In genomic region chr15:78231346-78232331, GRCm38 (mm10) we compare ENCODE assay signal across 12 mouse cellular contexts. TPM values are rescaled to one million over a fixed set of nuclear protein-coding genes. Genes with fewer than 3 reads are reported as not detected.
DNase-seq lines count a peak whose midpoint lies in the region; ATAC-seq and TF ChIP-seq lines count a peak whose summit lies in the region.
"Had no signal": no experiment of that assay in that cellular context is flagged by ENCODE, and none has a peak within 500 bp of the region (broad histone marks: within the 10 kb centered on the region; RNA-seq: fewer than 3 reads in every experiment).

No protein-coding gene starts in this region.

- H3K9me3 ChIP-seq in hindbrain, embryonic 11.5 days (ENCODE audit: control insufficient read depth, low read length): no peaks in the 10 kb centered on the region
- H3K9me3 ChIP-seq in midbrain, postnatal 0 days (ENCODE audit: low read length): no peaks in the 10 kb centered on the region
- H3K9me3 ChIP-seq: limb, embryonic 13.5 days had no signal

- 21% methylated on average over 13 of the region's 13 CpGs for WGBS in hindbrain, embryonic 11.5 days
- 13% methylated on average over 13 of the region's 13 CpGs for WGBS in midbrain, postnatal 0 days

- peak; percentile 55 for TF ChIP-seq CTCF in layer of hippocampus, adult 2 months (conservative IDR thresholded peaks at IDR 0.05)
- peak; percentile 64 for TF ChIP-seq CTCF in midbrain, postnatal 0 days (IDR thresholded peaks at IDR 0.05)

- no peaks in the 10 kb centered on the region; the same call in 1 of the 2 replicates for H3K4me1 ChIP-seq in hindbrain, embryonic 11.5 days (replicated peaks; ENCODE audit: control insufficient read depth, insufficient read depth, low read length)
- H3K4me1 ChIP-seq in midbrain, postnatal 0 days (ENCODE audit: insufficient read depth, low read length): no peaks in the 10 kb centered on the region
- H3K4me1 ChIP-seq: limb, embryonic 13.5 days had no signal

- no peaks in the 10 kb centered on the region for H3K27me3 ChIP-seq in hindbrain, embryonic 11.5 days (ENCODE audit: control insufficient read depth, insufficient read depth, low read length)
- H3K27me3 ChIP-seq in midbrain, postnatal 0 days (ENCODE audit: insufficient read depth, low read length): no peaks in the 10 kb centered on the region

- H3K4me3 ChIP-seq in layer of hippocampus, adult 2 months: no peak overlapping the region
- no peak overlapping the region for H3K4me3 ChIP-seq in hindbrain, embryonic 11.5 days (ENCODE audit: low read depth, low read length)
- H3K4me3 ChIP-seq in midbrain, postnatal 0 days (ENCODE audit: low read depth, low read length): no peak overlapping the region
- H3K4me3 ChIP-seq: limb, embryonic 13.5 days had no signal

- peak; percentile 89 for ATAC-seq in hindbrain, embryonic 11.5 days (ENCODE audit: low FRiP score)
- ATAC-seq in midbrain, postnatal 0 days (ENCODE audit: low FRiP score): peak; percentile 44; the same call in 1 of the 2 replicates
- ATAC-seq: activated CD4-positive, CD25-positive, alpha-beta regulatory T cell, adult 4 months had no signal

- no peak overlapping the region for H3K27ac ChIP-seq in layer of hippocampus, adult 2 months
- no peak overlapping the region for H3K27ac ChIP-seq in hindbrain, embryonic 11.5 days (ENCODE audit: low read depth, low read length)
- 0 out of 2 replicates have a peak overlapping the region, but pooled peaks have one; percentile 6 for H3K27ac ChIP-seq in midbrain, postnatal 0 days (ENCODE audit: low read depth, low read length)
- H3K27ac ChIP-seq: limb, embryonic 13.5 days had no signal

- H3K36me3 ChIP-seq in hindbrain, embryonic 11.5 days (ENCODE audit: control insufficient read depth, insufficient read depth, low read length): no peaks in the 10 kb centered on the region
- H3K36me3 ChIP-seq in midbrain, postnatal 0 days (ENCODE audit: insufficient read depth, low read length): no peaks in the 10 kb centered on the region
- H3K36me3 ChIP-seq: limb, embryonic 13.5 days had no signal

- H3K9ac ChIP-seq in hindbrain, embryonic 11.5 days (ENCODE audit: low read depth, low read length): no peak overlapping the region
- H3K9ac ChIP-seq in midbrain, postnatal 0 days (replicated peaks; ENCODE audit: low read length, poor library complexity, severe bottlenecking): no peak overlapping the region
- H3K9ac ChIP-seq: limb, embryonic 13.5 days had no signal

- no peak overlapping the region for H3K4me2 ChIP-seq in hindbrain, embryonic 11.5 days (replicated peaks; ENCODE audit: low read depth, low read length)
- H3K4me2 ChIP-seq in midbrain, postnatal 0 days (ENCODE audit: low read depth, low read length, poor library complexity, severe bottlenecking): no peak overlapping the region
- H3K4me2 ChIP-seq: limb, embryonic 13.5 days had no signal

- DNase-seq in layer of hippocampus, adult 2 months (ENCODE audit: low spot score in 2 of 2): no peak
- no peak for DNase-seq in layer of hippocampus, postnatal 36 days
- peak; percentile 32 for DNase-seq in embryo, embryonic 10.5 days (ENCODE audit: low spot score)
- peak; percentile 54 for DNase-seq in hindbrain, embryonic 11.5 days (ENCODE audit: low spot score)
- DNase-seq in midbrain, postnatal 0 days (ENCODE audit: low spot score): peak; percentile 60
- DNase-seq in thymus, postnatal 14 days: no peak
- DNase-seq in kidney, adult 18-20 months: no peak
- DNase-seq in c-Kit-positive CD71-positive TER-119-positive erythroid progenitor cells, embryonic 14.5 days (ENCODE audit: low spot score): no peak
- DNase-seq: cerebellum, adult 8-10 months; thymus, postnatal 4 days had no signal

RNA-seq across cellular contexts. Expression of gene Ncf4, which starts 13.0 kb away (rescaled TPM):
- total RNA-seq in layer of hippocampus, adult 2 months (2021): 1 to 10 TPM in 1 of 2 experiments, under 1 TPM in 1; 0.69 to 2.0 TPM
- total RNA-seq in layer of hippocampus, postnatal 36 days (2021): 1 to 10 TPM in 1 of 2 experiments, under 1 TPM in 1; 0.58 to 1.2 TPM
- 6.9 and 7.9 TPM in 2 replicates for polyA plus RNA-seq in hindbrain, embryonic 11.5 days (2014; fragmentation: Nextera tagmentation; extraction: Ambion mirVana)
- total RNA-seq in midbrain, postnatal 0 days (2014; rRNA removed): 0.22 and 0.42 TPM in 2 replicates
- 0.65 and 1.1 TPM in 2 replicates for polyA plus RNA-seq in midbrain, postnatal 0 days (2015; fragmentation: Nextera tagmentation; extraction: Ambion mirVana)

RNA-seq across cellular contexts. Expression of gene Pvalb, which starts 25.4 kb away (rescaled TPM):
- total RNA-seq in layer of hippocampus, adult 2 months (2021): 10 to 100 TPM; 57.3 to 63.3 TPM
- total RNA-seq in layer of hippocampus, postnatal 36 days (2021): 10 to 100 TPM; 52.0 to 62.7 TPM
- polyA plus RNA-seq in hindbrain, embryonic 11.5 days (2014; fragmentation: Nextera tagmentation; extraction: Ambion mirVana): 1.2 and 1.7 TPM in 2 replicates
- total RNA-seq in midbrain, postnatal 0 days (2014; rRNA removed): 0.61 and 3.6 TPM in 2 replicates
- polyA plus RNA-seq in midbrain, postnatal 0 days (2015; fragmentation: Nextera tagmentation; extraction: Ambion mirVana): 1.9 and 3.3 TPM in 2 replicates
- polyA plus RNA-seq: activated CD4-positive, CD25-positive, alpha-beta regulatory T cell, adult 4 months had no signal

RNA-seq across cellular contexts. Expression of gene Ift27, which starts 57.7 kb away (rescaled TPM):
- 10 to 100 TPM; 22.7 to 23.3 TPM for total RNA-seq in layer of hippocampus, adult 2 months (2021)
- total RNA-seq in layer of hippocampus, postnatal 36 days (2021): 10 to 100 TPM; 19.9 to 20.3 TPM
- polyA plus RNA-seq in hindbrain, embryonic 11.5 days (2014; fragmentation: Nextera tagmentation; extraction: Ambion mirVana): 128 and 135 TPM in 2 replicates
- total RNA-seq in midbrain, postnatal 0 days (2014; rRNA removed): 29.5 and 37.3 TPM in 2 replicates
- 116 and 120 TPM in 2 replicates for polyA plus RNA-seq in midbrain, postnatal 0 days (2015; fragmentation: Nextera tagmentation; extraction: Ambion mirVana)

Comparison
In these comparisons a context has a peak if more than half of its experiments do, and no peak if none do; other contexts are left out.
1. DNase-seq: peak in embryo, embryonic 10.5 days (single experiment), hindbrain, embryonic 11.5 days (single experiment) and midbrain, postnatal 0 days (single experiment); none in layer of hippocampus, adult 2 months (0 of 2), layer of hippocampus, postnatal 36 days (0 of 2), thymus, postnatal 14 days (single experiment), kidney, adult 18-20 months (single experiment) and c-Kit-positive CD71-positive TER-119-positive erythroid progenitor cells, embryonic 14.5 days (single experiment).
2. RNA of gene Pvalb, which starts 25.4 kb away (total RNA-seq): 57.3 to 63.3 TPM in layer of hippocampus, adult 2 months and 52.0 to 62.7 TPM in layer of hippocampus, postnatal 36 days; 0.61 to 3.6 TPM in midbrain, postnatal 0 days; every median in the first group is over 10 times any median in the second.